Comparison of ENCODE assay signal across 8 mouse cellular contexts in the genomic region with DNA sequence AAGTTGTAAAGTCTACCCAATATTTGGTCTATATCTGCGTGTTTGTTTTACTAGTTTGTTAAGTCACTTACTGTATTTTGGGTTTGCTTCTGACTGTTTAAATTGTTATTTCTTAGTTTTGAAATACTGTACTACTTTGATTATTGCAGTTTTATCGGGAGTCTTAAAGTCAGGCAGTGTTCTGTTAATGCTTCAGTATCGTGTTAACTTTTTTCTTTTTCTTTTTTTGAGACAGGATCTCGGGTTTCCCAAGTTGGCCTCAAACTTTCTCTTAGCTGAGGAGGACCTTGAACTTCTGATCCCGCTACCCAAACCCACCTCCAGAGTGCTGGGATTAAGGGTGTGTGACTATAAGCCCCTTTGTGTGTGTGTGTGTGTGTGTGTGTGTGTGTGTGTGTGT. TPM values are rescaled to one million over a fixed set of nuclear protein-coding genes. Genes with fewer than 3 reads are reported as not detected.
DNase-seq lines count a peak whose midpoint lies in the region; ATAC-seq and TF ChIP-seq lines count a peak whose summit lies in the region.

No protein-coding gene starts in this region.

- WGBS in lung, embryonic 14.5 days: 6% methylated on average over 5 of the region's 5 CpGs
- WGBS in hindbrain, embryonic 10.5 days: 24% methylated on average over 5 of the region's 5 CpGs
- WGBS in midbrain, embryonic 11.5 days: 22% methylated on average over 5 of the region's 5 CpGs

- no peaks in the 10 kb centered on the region for H3K9me3 ChIP-seq in lung, embryonic 14.5 days (ENCODE audit: low read depth, low read length)
- H3K9me3 ChIP-seq in hindbrain, embryonic 10.5 days: no peaks in the 10 kb centered on the region
- H3K9me3 ChIP-seq in midbrain, embryonic 11.5 days (ENCODE audit: control insufficient read depth, low read length): no peaks in the 10 kb centered on the region

- H3K4me2 ChIP-seq in lung, embryonic 14.5 days: peak overlapping the region; percentile 66
- peak overlapping the region; percentile 51 for H3K4me2 ChIP-seq in midbrain, embryonic 11.5 days

- TF ChIP-seq CTCF in lung, embryonic 14.5 days (IDR thresholded peaks at IDR 0.05; ENCODE audit: low read depth): no peak

- no peaks in the 10 kb centered on the region for H3K27me3 ChIP-seq in lung, embryonic 14.5 days (ENCODE audit: insufficient read depth, low read length)
- no peaks in the 10 kb centered on the region for H3K27me3 ChIP-seq in hindbrain, embryonic 10.5 days (ENCODE audit: insufficient read depth, poor library complexity, severe bottlenecking)
- no peaks in the 10 kb centered on the region for H3K27me3 ChIP-seq in midbrain, embryonic 11.5 days (ENCODE audit: control insufficient read depth, insufficient read depth, low read length)

- H3K27ac ChIP-seq in lung, embryonic 14.5 days (ENCODE audit: low read depth): peak overlapping the region; percentile 93
- H3K27ac ChIP-seq in hindbrain, embryonic 10.5 days: peak overlapping the region; percentile 96
- no peak overlapping the region for H3K27ac ChIP-seq in midbrain, embryonic 11.5 days (ENCODE audit: low read depth, low read length)

- peaks cover 15% of the 10 kb centered on the region; the same call in 1 of the 2 replicates for H3K36me3 ChIP-seq in lung, embryonic 14.5 days (ENCODE audit: insufficient read depth)
- peaks cover 33% of the 10 kb centered on the region for H3K36me3 ChIP-seq in hindbrain, embryonic 10.5 days
- H3K36me3 ChIP-seq in midbrain, embryonic 11.5 days (ENCODE audit: control insufficient read depth, insufficient read depth, low read length): peaks cover 2% of the 10 kb centered on the region; the same call in 1 of the 2 replicates

- H3K9ac ChIP-seq in lung, embryonic 14.5 days: peak overlapping the region; percentile 70
- H3K9ac ChIP-seq in midbrain, embryonic 11.5 days (ENCODE audit: low read length): no peak overlapping the region

- DNase-seq in lung, embryonic 14.5 days: no peak
- DNase-seq in lung, postnatal 14 days: no peak
- peak; percentile 31 for DNase-seq in c-Kit-positive CD71-positive TER-119-positive erythroid progenitor cells, embryonic 14.5 days (ENCODE audit: low spot score)
- no peak for DNase-seq in hindbrain, embryonic 10.5 days (ENCODE audit: low spot score)
- DNase-seq in midbrain, embryonic 11.5 days (ENCODE audit: low spot score, missing footprints): peak; percentile 83
- no peak for DNase-seq in right cerebral cortex, postnatal 14 days
- DNase-seq in testis, postnatal 10 days (ENCODE audit: low spot score): no peak

- no peak for ATAC-seq in lung, embryonic 14.5 days (ENCODE audit: insufficient read depth)
- no peak for ATAC-seq in midbrain, embryonic 11.5 days (ENCODE audit: low FRiP score)
- ATAC-seq in frontal cortex, adult (ENCODE audit: low TSS enrichment): no peak

- H3K4me1 ChIP-seq in lung, embryonic 14.5 days (ENCODE audit: insufficient read depth): peaks cover 2% of the 10 kb centered on the region; the same call in 1 of the 2 replicates
- peaks cover 15% of the 10 kb centered on the region for H3K4me1 ChIP-seq in hindbrain, embryonic 10.5 days (replicated peaks)
- H3K4me1 ChIP-seq in midbrain, embryonic 11.5 days (ENCODE audit: control insufficient read depth, insufficient read depth, low read length): peaks cover 5% of the 10 kb centered on the region; the same call in 1 of the 2 replicates

- peak overlapping the region; percentile 65 for H3K4me3 ChIP-seq in lung, embryonic 14.5 days (ENCODE audit: low read depth, low read length)
- H3K4me3 ChIP-seq in hindbrain, embryonic 10.5 days: peak overlapping the region; percentile 74
- H3K4me3 ChIP-seq in midbrain, embryonic 11.5 days (ENCODE audit: low read depth, low read length): peak overlapping the region; percentile 56

RNA-seq across cellular contexts. Expression of a gene that starts 35.4 kb away (rescaled TPM):
- polyA plus RNA-seq in lung, embryonic 14.5 days (2014; fragmentation: Nextera tagmentation; extraction: Ambion mirVana): 3.0 and 4.1 TPM in 2 replicates
- polyA plus RNA-seq in hindbrain, embryonic 10.5 days (2016; fragmentation: Nextera tagmentation; extraction: Ambion mirVana): 2.2 and 2.4 TPM in 2 replicates
- 4.4 and 4.9 TPM in 2 replicates for polyA plus RNA-seq in midbrain, embryonic 11.5 days (2014; fragmentation: Nextera tagmentation; extraction: Ambion mirVana)

Comparison
In these comparisons a context has a peak if more than half of its experiments do, and no peak if none do; other contexts are left out.
1. DNase-seq: peak in c-Kit-positive CD71-positive TER-119-positive erythroid progenitor cells, embryonic 14.5 days (single experiment) and midbrain, embryonic 11.5 days (single experiment); none in lung, embryonic 14.5 days (single experiment), lung, postnatal 14 days (single experiment), hindbrain, embryonic 10.5 days (single experiment), right cerebral cortex, postnatal 14 days (single experiment) and testis, postnatal 10 days (single experiment).
2. Peak in every context shown above with its lines, with median percentiles within 50 percentile points of each other: H3K4me3 ChIP-seq.